Mouse (Mus musculus) right cerebral cortex, postnatal 4 days (tissue): ENCODE measurements around the gene Ryk.
"Not testable (repeated sequence)": the region's sequence is repeated elsewhere in the genome, so short reads cannot be mapped to it uniquely, and the experiment has no call there.

Source experiments
- DNase-seq: peaks from one replicate; pipeline ENCODE4 v3.0.0-alpha.2; 2022

Ryk gene

DNA sequence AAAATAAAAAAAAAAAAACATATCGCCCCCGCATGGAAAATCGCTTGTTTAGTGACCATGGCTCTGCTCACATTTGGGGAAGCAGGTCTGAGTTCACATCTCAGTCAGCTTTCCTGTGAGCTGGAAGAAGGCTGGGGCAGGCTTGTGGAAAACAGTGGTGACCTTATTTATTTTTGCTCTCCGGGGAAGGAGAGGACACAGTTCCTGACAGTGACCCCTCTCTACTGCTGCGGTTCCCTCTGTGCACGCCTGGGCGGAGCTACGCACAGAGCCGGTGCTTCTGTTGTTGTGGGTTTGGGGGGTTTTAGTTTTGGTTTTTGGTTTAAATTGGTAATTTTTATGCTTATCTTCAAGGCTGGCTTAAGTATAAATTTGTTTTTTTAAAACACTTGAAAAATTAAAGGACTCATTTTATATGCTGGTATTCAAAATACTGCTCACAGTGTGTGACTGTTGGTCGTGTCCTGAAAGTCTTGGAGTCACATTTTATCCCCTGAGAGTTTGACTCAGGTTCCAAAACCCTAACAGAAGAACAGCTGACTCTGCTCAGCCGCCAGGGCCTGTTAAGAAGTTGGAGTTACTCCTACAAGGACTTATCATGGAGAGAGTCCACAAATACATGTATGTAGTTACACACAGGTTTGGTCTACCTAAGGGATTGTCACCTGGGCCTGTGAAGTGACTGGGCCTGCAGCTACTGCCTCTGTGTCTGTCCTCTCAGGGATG is 73.0 kb downstream of the Ryk start:
- DNase-seq: no peak

DNA sequence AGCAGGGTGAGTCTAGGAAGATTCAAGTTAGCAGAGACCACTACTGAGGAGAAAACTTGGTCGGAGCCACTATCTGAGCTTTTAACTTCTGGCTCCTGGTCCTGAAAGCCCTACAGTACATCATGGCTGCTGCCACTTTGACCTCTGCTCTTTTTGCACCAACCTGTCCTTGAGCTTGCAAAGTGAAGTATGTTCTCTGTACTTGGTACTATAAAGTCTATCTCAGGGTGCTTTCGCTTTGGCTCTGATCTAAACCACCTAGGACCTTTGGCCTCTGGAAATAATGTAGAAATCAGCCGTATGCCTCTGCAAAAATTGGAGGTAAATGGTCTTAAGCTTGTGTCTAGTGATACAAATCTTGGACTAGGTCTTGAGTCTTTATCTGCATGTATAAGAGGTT is 76.8 kb downstream of the Ryk start:
- DNase-seq: no peak

DNA sequence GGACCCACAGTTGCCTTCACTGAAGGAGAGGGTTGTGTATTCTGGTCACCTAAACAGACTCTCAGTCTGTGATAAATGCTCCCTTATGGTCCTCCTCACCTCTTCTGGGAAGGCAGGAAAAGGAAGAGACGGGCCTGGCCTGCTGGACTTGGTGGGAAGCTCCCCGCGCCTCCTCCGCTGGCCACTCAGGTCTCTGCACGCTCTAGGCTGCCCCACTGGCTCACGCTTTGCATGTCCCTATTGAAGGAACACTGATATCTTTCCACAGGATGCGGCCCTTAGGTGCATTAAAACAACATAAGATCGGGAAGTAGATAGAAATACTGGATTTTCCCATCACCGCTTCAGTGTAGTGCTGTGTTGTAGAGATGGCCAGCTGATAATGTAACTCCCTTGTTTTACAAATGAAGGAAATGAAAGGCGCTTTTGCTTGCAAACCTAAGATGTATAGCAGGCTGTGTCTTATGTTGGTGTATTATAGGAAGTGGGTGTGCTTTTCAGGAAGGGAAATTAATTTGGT is 77.9 kb downstream of the Ryk start:
- DNase-seq: no peak

DNA sequence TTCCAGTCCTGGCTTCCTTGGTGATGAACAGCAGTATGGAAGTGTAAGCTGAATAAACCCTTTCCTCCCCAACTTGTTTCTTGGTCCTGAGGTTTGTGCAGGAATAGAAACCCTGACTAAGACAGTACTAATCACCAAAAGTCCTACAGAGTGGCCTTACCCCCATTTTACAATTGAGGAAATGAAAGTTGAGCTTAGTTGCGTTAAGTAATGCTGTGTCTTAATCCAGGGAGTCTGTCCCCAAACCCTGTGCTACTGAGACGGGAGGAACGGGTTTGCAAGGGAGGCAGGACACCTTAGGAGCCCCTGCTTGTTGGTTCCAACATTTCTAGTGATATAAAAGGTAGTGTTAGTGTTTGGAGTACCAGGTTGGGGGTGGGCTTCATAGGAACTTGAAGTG is 78.9 kb downstream of the Ryk start:
- not testable (repeated sequence) for DNase-seq

DNA sequence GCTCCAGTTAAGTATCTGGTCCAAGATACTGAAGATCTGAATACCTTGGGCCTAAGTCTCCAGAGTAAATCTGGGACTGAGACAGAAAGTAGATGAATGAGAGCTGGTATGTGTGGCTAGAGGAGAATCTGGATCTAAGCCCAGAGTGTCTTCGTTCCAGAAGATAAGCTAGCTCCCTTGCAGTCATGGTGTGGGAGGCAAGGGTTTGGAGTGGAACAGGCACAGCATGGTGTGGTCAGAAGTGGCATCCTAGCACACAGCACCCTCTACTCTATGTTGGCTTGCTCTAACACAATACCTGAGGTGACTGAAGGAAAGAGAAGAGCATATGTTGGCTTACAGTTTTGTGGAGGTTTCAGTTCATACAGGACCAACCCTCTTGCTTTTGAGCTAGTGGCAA is 79.9 kb downstream of the Ryk start:
- DNase-seq: no peak

- no peak for DNase-seq
These were observed 80.7 kb downstream of the Ryk start for GRCm38 (mm10) chr9:102915292-102915854.

DNA sequence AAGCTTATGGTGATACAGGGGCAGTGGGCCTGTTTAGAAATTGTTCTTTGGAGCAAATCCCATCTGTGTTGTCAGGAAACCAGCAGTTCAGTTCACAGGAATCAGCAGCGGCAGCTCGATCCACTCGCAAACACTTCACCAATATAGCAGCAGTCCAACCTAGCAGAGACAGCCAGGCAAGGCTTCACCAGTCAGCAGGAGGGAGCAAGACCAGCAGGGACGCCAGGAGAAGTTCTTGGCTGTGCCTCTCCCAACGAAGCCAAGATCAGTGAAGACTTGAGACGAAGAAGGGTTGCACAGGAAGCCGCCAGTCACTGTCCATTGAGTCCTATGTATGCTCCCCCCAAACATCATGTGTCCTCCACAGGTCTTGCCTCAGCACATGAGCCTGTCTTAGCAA is 81.4 kb downstream of the Ryk start:
- no peak for DNase-seq

DNA sequence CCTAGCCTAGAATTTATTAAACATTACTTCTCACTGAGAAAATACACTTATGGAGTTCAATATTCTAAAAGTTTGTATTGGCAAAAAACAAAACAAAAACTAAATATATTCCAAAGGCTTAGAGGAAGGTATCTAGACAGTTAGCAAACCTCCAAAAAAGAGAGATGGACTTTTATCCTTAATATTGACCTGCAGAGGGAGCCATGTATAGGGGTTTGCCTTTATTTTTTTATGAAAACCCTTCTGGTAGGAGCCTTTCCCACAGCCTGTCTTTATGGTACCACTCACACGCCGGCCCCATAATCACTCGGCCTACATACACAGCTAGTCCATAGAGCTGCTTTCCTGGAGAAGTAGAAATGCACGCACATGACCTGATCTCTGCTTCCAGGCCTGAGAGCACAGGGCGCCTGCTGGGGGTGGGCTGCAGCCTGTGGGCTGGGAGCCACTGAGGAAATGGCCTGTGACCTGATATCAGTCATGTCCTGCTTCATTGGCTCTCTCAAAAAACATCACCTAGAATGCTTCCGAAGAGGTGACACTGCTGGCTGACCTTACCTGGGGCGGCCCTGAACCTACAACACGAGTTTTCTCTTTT is 82.9 kb downstream of the Ryk start:
- DNase-seq: no peak

GRCm38 (mm10) chr9:102919486-102919885 is 84.8 kb downstream of the Ryk start:
- no peak for DNase-seq

- no peak for DNase-seq
These were observed 87.1 kb downstream of the Ryk start for GRCm38 (mm10) chr9:102921791-102922190.

GRCm38 (mm10) chr9:102922866-102923434 is 88.2 kb downstream of the Ryk start:
- DNase-seq: no peak

- DNase-seq: no peak
These were observed 89.1 kb downstream of the Ryk start for GRCm38 (mm10) chr9:102923836-102924235.

DNA sequence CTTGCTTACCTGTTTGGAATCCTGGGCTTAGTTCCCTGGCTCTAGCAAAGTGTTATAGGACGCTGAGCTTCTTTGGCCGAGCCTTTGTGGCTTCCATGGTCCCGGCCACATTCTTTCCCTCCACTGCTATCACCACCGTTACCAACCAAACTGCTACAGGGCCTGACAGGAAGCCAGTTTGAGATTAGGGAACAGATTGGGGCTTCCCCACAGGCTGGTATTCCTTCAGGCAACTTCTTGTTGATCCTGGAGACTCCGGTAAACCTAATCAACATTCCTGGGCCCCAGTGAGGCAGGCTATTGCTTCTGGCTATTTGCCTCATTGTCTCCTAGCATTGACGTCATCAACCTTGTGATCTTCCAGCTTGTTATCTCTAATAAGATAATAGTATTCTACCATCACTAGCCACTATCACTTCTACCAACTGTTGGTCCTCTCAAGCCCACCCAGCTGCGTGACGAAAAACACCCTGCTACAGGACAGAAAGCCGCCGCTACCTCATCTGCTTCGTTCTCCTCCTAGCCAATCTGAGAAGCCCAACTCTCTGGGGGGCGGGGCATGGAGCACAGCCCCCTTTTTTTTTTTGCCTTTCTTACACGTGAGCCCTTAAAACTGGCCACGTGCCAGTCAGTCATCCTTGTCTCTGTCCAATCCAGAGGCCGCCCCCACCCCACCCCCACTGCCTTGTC is 90.1 kb downstream of the Ryk start:
- no peak for DNase-seq

- no peak for DNase-seq
These were observed 91.4 kb downstream of the Ryk start for GRCm38 (mm10) chr9:102926137-102926536.

DNA sequence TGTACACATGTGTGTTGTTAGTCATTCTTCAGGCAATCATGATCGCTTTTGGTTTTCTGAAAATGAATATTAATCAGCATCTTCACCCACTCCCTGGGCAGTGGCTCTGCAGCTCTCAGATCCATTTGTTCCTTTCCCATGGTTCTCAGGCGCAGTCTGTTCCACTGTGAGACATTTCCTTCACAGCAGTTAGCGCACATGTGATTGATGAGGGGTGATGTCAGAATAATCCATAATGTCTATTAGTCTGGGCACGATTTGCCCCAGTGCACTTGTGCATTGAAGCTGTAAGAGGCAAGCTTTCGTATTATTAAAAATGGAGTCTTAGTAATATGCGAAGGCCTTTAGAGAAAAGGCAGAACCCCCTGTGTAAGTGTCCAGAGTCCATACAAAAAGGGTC is 95.1 kb downstream of the Ryk start:
- no peak for DNase-seq

DNA sequence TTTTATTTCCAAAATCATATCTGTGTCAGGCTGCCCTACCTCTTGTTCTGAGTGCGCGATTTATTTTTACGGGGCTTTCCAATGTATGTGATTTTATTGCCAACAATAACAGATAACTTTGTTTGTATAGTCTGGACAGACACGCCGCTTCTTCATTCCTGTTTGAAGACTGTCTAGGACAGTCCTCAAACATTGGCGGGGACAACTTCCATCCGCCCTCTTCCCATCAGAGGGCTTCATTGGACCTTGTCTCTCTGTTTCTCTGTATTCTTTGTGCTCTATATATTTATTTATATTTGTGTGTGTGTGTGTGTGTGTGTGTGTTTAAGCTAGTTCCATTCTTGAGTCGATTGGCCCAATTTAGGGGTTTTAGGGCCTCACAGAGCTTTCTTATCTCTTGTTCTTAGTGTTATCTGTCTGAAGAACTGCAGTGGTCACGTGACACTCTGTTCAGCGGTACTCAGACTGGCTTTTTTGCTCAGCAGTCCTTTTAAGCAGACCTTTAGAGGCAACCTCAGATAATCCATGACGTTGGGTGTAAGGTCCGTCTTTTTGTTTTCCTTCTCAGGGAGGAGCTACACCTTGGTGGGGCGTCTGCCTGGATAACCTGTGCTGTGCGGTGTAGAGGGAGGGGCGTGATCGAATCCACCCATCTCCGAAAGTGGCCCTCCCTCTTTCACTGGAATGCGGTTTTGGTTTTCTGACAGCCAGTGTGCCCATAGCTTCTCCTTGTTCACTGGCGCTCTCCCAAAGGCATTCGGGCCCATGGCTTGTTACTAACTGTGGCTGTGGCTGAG is 99.4 kb downstream of the Ryk start:
- no peak for DNase-seq

DNA sequence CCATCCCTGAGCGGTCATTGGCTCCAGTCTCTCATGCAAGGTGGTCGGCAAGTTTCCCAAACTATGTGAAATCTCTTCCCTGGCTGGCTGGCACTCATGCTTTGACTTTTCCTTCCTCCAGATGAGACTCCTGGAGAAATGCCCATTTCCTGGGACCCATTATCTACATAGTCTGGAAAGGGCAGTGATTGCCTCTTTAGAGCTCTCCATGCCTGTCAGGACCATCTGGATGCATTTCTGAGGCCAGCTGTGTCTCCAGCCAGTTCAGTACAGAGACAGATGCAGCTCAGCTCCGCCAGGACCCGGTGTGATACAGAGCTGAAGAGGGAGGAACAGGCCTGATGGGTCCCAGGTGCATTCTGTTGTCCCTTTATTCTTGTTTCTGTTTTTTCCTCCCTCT is 107.5 kb downstream of the Ryk start:
- DNase-seq: no peak

DNA sequence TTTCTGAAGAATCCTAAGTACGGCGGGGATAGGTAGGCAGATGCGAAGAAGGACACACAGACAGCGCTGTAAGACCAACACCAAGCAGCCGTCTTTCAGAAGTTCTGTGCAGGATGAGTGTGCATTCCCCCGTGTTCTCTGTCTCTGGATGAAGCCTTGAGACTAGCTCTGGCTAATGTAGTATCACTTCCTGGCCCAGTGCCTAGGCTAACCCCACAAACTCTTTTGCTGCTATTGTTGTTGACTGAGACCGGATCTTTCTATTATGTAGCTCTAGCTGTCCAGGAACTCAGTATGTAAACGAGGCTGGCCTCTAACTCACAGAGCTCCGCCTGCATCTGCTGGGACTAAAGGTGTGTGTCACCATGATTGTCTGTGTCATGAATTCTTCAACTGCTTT is 110.2 kb downstream of the Ryk start:
- DNase-seq: no peak

DNA sequence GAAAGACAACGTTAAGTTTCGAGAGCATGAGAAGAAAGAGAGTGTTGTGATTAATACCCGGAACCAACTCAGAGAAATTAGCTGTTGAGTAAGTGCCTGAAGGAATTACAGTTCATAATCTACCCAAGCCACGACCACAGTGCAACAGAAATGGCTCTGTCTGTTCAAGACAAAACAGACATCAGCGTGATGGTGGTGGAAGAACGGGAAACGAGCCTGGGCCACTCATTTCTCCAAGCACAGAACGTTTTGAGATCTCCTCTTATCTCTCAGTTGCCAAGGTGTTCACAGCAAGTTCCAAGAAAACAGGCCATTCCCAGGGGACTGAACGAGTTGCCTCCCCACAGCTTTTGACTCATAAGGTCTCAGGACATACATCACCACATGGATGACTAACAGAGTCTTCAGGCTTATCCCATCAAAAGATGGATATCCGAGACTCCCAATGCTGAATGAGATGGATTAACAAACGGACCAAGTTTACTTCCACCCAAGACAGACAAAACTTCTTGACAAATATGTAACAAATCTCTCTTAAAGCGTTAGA is 111.8 kb downstream of the Ryk start:
- DNase-seq: no peak

- DNase-seq: no peak
These were observed 114.0 kb downstream of the Ryk start for GRCm38 (mm10) chr9:102948706-102949105.

DNA sequence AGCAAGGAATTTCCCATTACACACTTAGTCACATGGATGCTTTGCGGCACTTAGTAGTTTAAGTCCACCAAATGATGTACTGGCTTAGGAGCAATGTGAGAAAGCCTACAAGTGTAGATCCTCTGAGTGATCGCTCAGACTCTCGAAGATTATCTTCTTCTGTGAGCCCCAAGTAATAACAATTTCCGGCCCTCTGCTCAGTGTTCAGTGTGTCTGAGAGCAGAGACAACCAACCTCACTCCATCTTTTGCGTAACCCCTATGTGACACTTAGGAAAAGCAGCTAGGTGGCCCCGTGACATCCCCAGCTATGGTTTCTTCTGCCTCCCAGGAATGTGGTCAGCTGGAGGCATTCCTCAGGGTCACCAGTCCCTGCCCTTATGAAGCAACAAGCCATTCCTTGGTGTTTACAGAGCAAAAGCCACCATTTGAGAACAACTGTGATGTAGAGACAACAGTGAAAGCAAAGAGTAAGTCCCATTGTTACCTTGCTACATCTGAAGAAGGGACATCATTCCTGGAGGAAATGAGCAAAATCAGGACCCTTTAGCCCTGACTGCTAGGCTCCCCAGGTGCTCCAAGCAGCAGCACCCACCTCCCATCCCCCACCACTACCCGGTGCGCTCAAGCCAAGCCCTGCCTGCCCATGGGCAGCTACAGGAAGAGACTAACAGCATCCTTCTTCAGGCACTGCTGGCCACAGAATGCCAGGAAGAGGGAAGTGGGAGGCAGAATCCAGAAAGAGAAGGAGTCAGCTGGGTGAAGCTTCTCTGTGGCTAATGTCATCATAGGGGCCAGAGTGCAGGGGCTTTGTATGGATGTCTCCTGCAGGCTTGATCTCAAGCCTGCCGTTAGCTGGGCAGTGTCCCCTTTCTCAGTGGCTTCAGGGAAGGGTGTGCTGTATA is 116.6 kb downstream of the Ryk start:
- no peak for DNase-seq
